Mouse (Mus musculus): Measurements from ENCODE around the gene Tmem120b.

The Tmem120b gene

GRCm38 (mm10) chr5:123093077-123093633 lies 24.9 kb downstream of the Tmem120b start:
- DNase-seq = no peak

DNA sequence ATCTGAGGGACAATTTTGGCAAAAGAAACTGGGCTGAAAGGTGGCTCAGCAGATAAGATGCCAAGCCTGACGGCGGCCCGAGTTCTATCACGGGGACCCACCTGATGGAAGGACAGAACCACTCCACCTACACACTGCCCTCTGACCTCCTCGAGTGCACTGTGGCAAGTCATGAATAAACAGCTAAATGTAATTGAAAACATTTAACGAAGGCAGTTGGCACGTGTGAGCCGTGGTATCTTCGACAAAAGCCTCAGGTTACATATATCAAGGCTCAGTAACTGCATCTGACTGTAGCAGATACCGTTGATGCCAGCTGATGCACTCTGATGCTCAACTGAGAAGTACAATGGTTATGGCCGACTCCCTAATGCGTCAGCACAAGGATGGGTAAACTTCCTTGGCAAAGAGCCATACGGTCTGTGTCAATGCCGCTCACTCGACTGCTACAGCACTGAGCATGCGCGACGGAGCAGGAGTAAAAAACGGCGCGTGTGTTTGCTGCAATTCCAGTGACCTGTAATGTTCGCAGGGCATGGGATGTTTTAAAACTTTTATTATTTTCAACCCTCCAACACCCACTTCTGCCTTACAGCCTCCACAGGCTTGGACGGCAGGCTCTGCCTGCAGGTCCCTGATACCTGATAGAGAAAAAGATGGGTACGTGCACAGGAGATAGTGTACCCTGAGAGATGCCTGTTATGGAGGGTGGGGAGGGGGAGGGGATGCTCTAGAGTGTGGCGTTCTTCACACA lies 26.2 kb downstream of the Tmem120b start:
- DNase-seq = no peak

- no peak for DNase-seq
Measured at GRCm38 (mm10) chr5:123096299-123096698, 28.1 kb downstream of the Tmem120b start.

GRCm38 (mm10) chr5:123098487-123098886 lies 30.3 kb downstream of the Tmem120b start:
- no peak for DNase-seq

DNA sequence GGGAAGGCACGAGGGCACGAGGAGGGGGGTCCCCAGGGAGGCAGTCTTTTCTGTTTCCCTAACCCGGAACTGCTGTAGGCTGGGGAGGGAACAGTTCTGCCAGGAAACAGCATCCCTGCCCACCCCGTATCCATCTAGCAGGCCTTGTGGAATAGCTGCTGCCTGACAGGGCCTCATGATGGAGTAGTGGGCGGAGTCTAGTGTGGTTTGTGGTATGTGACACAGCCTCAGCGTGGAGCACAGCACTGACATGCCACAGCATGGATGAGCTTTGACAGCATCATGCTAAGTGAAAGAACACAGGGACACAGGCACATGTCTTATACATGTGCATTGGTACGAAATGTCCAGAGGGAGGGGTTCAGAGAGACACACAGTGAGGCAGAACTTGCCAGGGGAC lies 34.2 kb downstream of the Tmem120b start:
- DNase-seq = no peak

GRCm38 (mm10) chr5:123103556-123103955 lies 35.3 kb downstream of the Tmem120b start:
- no peak for DNase-seq

DNA sequence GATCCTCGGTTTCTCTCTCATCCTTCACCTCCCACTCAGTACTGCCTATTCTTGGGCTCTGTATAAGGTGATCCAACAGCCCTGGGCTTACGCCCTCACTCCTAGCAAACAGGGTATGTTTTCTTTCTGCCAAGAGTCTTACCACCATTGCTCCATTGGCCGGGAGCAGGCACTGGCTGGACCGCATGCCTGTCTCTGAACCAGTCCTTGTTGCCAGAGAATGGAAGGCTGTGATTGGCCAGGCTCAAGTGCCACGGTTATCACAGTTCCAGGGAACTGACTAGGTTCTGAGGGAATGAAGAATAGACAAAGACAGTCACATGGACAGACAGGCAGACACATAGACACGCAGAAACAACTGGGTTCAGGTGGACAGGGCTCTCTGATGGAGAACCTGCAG lies 36.6 kb downstream of the Tmem120b start:
- no peak for DNase-seq

DNA sequence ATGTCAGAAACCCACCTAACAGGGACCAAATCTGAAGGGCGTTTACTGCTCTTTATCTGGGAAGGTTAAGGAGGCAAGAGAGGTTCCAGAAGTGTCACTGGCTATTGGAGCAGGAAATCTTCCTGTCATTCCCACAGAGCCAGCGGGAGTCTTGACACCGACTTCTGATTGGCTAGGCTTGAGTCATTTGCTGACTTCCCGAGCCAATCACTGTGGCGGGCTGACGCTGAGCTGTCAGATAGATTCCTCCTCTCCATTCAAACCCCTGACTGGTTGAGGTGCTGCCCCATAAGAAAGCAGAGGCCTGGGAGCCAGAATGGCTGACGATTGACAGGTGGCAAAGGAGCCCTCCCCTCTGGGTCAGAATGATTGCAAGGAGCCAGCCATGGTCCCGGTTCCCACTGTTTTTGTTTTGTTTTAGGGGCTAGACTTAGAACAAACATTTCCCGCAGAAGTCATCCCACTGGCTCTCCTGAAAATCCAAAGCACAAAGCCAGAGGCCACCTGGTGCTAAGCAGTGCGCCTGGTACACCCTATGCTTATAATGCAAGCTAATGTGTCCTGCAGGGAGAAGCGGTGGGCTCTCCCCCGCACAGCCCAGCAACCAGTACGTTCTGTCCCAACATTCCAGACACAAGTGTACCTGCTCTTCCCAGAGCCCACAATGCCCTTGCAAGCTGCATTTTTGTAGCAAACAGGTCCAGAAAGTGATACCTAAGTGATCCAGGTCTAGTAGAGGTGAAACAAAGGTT lies 41.4 kb downstream of the Tmem120b start:
- DNase-seq = no peak

DNA sequence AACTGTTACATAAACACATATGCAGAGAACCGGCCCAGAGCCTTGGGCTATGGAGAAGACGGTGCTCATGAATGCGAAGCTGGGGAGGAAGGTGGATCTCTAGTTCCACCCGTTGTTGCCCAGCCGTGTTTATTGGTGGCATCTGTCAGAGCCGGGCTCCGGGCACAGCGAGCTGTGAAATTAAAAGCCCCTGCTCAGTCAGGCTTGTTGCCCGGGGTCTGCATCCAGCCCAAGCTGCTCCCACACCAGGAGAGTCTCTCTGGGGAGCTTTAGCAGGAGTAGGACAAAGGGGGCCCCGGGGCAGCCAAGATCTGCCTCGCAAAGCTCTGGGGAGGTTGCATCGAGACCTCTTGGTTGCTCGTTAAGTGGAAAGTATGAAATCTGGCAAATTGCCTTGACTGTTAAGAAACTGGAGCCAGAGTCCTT lies 42.1 kb downstream of the Tmem120b start:
- no peak for DNase-seq

DNA sequence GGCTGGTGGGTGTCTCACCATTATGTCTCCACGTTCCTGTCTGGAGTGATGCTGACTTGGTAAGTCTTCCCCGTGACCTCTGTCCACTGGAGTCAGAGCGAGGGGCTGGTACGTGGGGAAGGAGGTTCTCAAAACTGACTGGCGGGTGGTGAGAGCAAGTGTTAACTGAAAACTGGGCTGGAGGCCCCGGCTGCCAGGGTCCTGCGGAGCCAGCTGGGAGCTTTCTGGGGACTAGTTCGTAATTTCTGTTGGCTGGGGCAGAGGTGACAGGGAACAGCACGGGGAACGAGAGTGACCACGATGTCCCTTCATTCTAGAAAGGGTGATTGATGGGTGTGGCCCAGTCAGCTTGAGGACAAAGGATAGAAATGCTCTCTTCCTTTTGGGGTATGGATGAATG lies 45.9 kb downstream of the Tmem120b start:
- DNase-seq = no peak

DNA sequence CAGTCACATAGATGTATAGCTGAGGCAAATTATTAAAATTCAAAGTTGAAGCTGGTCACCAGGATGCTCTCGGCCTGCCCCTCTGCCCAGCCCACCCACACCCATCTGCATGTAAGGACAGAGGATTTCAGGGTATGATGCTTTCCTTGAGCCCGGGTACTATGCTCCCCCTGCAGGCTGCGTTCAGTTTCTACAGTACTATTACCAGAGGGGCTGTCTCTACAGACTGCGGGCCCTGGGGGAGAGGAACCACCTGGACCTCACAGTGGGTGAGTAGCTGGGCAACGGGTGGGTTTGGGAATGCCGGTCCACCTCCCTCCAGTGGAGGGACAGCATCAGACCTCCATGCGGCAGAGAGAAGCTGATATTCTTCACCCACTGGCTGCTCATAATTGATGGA lies 46.7 kb downstream of the Tmem120b start:
- DNase-seq = peak; percentile 70

GRCm38 (mm10) chr5:123116080-123116479 lies 47.9 kb downstream of the Tmem120b start:
- DNase-seq = no peak

GRCm38 (mm10) chr5:123117257-123117656 lies 49.0 kb downstream of the Tmem120b start:
- peak; percentile 88 for DNase-seq

DNA sequence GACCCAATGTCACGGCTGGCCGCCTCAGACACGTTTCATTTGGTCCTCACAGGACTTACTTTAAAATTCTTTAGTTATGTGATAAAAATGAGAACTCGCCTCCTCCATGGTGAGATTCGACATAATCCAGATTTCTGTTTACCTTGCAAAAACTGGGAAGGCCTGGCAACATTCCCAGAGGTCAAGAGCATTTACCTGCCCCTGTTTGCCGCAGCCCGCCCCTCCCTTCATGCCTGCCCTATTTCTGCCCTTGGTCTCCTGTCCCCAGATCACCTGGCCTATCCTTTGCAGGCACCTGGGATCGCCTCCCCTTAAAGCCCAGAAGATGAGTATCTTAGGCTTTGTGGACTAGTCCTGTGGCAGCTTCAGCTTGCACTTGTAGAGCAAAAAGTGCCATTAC lies 49.6 kb downstream of the Tmem120b start:
- DNase-seq = no peak

GRCm38 (mm10) chr5:123118826-123119225 lies 50.6 kb downstream of the Tmem120b start:
- no peak for DNase-seq

GRCm38 (mm10) chr5:123120624-123121215 lies 52.5 kb downstream of the Tmem120b start:
- no peak for DNase-seq

DNA sequence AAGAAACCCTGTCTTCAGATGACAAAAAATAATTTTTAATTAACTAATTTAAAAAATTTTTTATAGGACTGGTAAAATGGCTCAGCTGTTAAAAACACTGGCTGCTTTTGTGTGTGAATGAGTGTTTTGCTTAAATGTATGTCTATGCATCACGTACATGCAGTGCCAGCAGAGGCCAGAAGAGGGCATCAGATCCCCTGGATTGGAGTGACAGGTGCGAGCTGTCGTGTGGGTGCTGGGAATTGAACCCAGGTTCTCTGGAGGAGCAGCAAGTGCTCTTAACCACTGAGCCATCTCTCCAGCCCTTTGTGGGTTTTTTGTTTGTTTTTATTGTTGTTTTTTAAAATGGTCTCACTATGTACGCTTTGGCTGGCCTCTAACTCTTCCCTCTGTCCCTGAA lies 54.0 kb downstream of the Tmem120b start:
- DNase-seq = peak; percentile 56

DNA sequence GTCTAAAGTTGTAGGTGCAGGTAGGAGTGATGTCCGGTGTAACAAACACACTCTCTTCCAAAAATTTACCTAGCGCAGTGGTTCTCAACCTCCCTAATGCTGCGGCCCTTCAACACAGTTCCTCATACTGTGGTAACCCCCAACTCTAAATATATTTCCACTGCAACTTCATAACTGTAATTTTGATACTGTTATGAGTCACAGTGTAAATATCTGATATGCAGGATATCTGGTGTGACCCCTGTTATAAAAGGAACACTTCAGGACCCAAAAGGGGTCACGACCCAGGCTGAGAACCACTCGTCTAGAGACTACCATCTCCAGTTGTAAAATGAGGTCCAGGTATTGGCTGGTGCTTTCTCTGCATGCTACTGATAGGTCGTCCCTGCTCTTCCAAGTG lies 56.9 kb downstream of the Tmem120b start:
- no peak for DNase-seq

DNA sequence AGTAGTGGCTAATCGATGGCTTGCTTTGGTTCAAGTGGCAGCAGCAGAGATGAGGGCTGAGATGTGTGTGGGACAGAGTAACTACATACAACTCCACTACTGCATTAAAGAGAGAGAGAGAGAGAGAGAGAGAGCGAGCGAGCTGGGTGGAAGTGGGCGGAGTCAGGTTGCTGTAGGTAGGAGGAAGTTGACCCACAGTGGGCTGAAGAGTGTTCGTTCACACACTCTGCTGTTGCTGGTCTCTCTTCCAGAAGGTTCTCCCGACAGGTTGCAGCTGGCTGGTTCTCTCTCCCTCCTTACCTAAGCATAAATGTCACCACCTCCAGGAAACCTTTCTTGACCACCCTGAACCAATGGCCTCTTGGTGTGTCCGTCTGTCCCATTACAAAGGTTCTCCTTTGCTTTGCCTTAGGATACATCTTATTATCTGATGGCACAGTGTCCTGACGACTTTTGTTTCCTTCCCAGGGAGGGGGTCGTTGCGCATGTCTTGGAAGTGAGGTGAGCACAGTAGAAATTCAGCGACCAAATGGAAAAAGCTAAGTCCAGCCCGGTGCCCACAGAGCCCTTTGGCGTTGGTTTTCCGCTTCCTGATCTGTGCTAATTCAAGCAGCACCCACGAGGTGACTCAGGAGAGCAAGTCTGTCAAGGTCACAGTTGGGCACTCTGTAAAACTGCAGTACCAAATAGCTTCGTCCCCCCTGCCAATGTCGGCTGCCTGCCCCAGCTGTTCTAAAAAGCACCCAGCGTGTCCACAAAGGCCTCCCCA lies 57.6 kb downstream of the Tmem120b start:
- DNase-seq = peak; percentile 83

- peak; percentile 19 for DNase-seq
Measured at GRCm38 (mm10) chr5:123127031-123127430, 58.8 kb downstream of the Tmem120b start.

GRCm38 (mm10) chr5:123128426-123129169 lies 60.4 kb downstream of the Tmem120b start:
- peak; percentile 91 for DNase-seq

- DNase-seq = no peak
Measured at GRCm38 (mm10) chr5:123129170-123129757, 61.0 kb downstream of the Tmem120b start.

Measured in thymus, postnatal 14 days (tissue).